Mouse (Mus musculus): Measurements from ENCODE around the gene Tomm6. TPM values are rescaled to one million over a fixed set of nuclear protein-coding genes. Genes with fewer than 3 reads are reported as not detected.

Tomm6 gene
- total RNA-seq, 2 experiments from 2014 or later = 125 TPM

GRCm38 (mm10) chr17:47693671-47694441 is 5.7 kb upstream of the Tomm6 start:
- Histone ChIP-seq H3K4me3 (peak overlapping the region; percentile 89), H3K27ac (peak overlapping the region; percentile 88)
- intact Hi-C loops (cut with DNase I) = loop anchor here (5.0 to 10.0 kb wide), 2 partner anchors 187 to 329 kb away; partner anchors contain the start of genes Ccnd3 and Mrps10
- no peak for TF ChIP-seq CTCF (IDR thresholded peaks at IDR 0.05)
- DNase-seq = peak; percentile 55

DNA sequence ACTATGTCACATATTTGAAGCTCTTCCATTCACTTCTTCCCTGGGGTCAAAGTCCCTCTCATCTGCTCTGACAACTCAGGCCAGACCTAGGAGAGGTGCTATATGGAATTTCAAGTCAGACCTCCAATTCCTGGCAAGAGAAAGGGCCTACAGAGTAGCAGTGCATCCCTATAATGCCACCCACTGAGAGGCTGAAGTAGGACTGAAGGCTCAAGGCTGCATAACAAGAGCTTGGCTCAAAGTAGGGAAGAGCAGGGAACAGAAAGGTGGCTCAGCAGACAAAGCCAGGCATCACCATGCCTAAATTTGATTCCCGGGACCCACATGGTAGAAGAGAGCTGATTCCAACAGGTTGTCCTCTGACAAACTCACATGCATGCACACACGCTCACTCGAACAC is 3.5 kb upstream of the Tomm6 start:
- TF ChIP-seq CTCF (IDR thresholded peaks at IDR 0.05) = no peak
- Histone ChIP-seq H3K4me3 (no peak overlapping the region), H3K27ac (no peak overlapping the region)
- intact Hi-C loops (cut with DNase I) = loop anchor here (5.0 to 10.0 kb wide), 2 partner anchors 184 to 327 kb away; partner anchors contain the start of genes Ccnd3 and Mrps10
- no peak for DNase-seq

DNA sequence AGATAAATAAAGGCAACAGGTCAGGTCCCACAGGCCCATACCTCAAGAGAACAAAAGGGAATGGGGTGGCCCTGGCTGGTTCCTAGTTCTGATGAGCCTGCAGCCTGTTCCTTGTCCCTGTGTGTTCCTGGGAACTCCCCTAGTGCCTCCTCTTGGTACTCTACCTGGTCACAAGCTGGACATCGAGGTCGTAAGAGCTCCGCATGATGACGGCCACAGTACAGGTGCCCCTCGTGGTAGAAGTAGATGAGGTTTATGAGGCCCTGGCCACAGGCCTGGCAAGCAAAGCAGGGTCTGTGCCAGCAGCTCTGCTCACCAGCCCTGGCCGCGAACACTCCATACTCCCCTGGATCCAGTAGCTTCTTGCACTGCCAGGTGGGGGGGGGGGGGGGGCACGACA is 1.7 kb upstream of the Tomm6 start:
- Histone ChIP-seq H3K27ac (peak overlapping the region; percentile 24; the same call in 1 of the 2 replicates), H3K4me3 (no peak overlapping the region)
- peak; percentile 49 for DNase-seq
- intact Hi-C loops (cut with DNase I) = loop anchor here (5.0 to 10.0 kb wide), 2 partner anchors 183 to 325 kb away; partner anchors contain the start of genes Ccnd3 and Mrps10
- no peak for TF ChIP-seq CTCF (IDR thresholded peaks at IDR 0.05)

DNA sequence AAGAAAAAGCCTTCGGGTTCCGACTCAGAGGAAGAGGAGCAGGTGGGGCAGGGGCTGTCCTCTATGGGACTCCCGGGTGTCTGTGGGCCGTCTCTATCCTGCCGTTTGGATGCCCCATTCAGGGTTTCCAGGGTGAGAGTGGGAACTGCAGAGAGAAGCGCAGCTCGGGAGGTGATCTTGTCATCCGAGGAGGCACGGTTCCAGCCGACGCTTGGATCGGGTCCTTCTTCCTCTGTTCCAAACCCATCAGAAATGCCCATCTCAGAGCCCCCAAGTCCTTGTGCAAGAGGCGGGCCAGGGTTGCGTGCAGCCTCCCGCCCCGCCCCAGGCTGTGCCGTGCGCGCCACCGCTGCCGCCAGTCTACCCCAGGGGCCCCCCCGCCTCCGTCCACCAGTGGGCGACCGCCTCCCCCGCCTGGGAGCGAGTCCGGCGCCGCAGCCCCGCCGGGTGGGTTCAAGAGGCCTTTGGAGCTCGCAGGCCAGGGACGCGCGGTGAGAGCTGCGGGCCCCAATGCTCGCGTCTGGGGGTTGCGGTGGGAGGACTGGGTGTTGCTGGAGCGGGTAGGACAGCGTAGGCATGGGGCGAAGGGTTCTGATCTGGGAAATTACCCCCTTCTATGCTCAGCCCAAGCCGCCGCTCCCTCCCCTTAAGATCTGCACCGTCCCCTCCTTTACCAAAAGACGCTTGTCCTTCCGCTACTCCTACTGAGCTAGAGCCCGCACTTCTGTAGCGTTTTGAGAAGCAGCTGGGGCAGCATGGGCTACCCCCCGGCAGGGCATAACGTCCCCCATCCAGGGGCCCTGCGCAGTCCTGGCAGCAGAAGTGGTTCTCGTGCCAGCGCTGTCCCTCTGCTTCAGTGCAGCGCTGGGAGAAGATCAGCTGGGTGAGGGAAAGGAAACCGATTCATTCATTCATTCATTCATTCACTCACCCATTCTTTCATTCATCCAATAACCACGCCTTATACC is 706 bp upstream of the Tomm6 start, which contains the start of gene Frs3:
Gene Frs3, plus strand, starts transcription at position 423 of the 968 bp plus-strand sequence.
- intact Hi-C loops (cut with DNase I) = no loop called here
- Histone ChIP-seq H3K27ac (peak within 1 kb of the TSS; percentile 95), H3K4me3 (peak within 1 kb of the TSS; percentile 92)
- DNase-seq = peak; percentile 80
- no peak for TF ChIP-seq CTCF (IDR thresholded peaks at IDR 0.05)

GRCm38 (mm10) chr17:47687409-47688343 is 510 bp downstream of the Tomm6 start:
- peak overlapping the region; percentile 95 for H3K27ac ChIP-seq
- DNase-seq = peak; percentile 97
- peak overlapping the region; percentile 92 for H3K4me3 ChIP-seq
- TF ChIP-seq CTCF (IDR thresholded peaks at IDR 0.05) = no peak
- intact Hi-C loops (cut with DNase I) = no loop called here

DNA sequence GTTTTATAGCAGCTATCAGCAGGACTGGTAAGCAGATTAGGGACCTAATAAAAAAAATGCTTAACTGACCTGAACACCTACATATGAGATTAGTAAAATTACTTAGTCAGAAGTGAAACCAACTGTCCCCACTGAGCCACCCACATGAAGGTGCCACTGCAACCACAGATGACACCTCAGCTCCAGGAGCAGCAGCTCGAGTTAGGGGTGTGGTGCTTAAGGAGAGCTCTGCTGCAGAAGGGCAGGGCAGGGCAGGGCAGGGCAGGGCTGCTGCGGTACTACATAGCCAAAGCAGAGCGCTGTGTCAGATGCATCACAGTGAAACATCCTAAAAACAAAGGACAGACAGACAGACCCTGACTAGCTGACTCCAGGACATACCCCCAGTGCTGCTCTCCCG is 5.3 kb downstream of the Tomm6 start:
- Histone ChIP-seq H3K4me3 (no peak overlapping the region), H3K27ac (no peak overlapping the region)
- intact Hi-C loops (cut with DNase I) = no loop called here
- DNase-seq = no peak
- TF ChIP-seq CTCF (IDR thresholded peaks at IDR 0.05) = no peak

GRCm38 (mm10) chr17:47678702-47679101 is 9.5 kb downstream of the Tomm6 start:
- no peak overlapping the region for H3K4me3 ChIP-seq
- H3K27ac ChIP-seq = no peak overlapping the region
- intact Hi-C loops (cut with DNase I) = loop anchor here (5.0 kb wide), 1 partner anchor 46 kb away; the partner anchor contains the start of gene Usp49
- no peak for TF ChIP-seq CTCF (IDR thresholded peaks at IDR 0.05)
- no peak for DNase-seq

DNA sequence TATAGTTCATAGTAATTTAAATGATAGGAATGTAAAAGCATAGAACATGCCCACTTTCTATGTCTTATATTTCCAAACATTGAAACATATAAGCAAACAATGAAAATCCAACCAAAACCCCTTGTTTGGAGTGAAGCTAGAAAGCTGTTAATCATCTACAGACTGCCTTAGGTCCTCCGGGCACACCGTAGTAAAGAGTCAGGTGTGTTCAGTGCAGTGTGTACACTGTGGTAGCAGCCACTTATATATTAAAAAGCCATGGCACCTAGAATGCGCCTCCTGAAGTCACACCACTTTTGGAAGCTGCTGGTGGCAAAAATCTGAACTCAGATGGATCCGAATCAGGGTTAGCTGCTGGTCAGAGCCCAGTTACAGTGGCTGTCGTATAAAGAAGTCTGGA is 9.9 kb downstream of the Tomm6 start:
- no peak overlapping the region for H3K27ac ChIP-seq
- DNase-seq = no peak
- intact Hi-C loops (cut with DNase I) = loop anchor here (5.0 kb wide), 1 partner anchor 46 kb away; the partner anchor contains the start of gene Usp49
- no peak overlapping the region for H3K4me3 ChIP-seq
- TF ChIP-seq CTCF (IDR thresholded peaks at IDR 0.05) = no peak

DNA sequence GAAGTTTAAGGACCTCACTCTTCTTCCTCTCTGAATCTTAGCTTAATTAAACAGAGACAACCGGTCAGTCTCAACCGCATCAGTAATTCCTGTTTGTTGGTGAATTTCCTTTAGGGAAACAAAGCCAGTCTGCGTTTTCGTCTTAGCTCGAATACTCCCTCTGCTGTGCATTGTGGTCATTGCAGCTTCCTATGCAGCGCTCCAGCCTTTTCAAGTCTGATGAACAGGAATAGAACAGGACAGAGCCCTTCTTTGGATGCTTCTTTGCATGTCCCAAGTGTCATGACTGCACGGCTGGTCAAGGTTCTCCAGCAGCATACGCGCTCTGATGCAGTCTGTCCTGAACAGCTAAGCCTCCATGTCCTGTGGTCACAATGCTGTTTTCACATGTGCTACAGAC is 11.6 kb downstream of the Tomm6 start:
- peak; percentile 96 for TF ChIP-seq CTCF (IDR thresholded peaks at IDR 0.05)
- no peak overlapping the region for H3K27ac ChIP-seq
- DNase-seq = peak; percentile 69
- intact Hi-C loops (cut with DNase I) = loop anchor here (2.0 to 5.0 kb wide), 3 partner anchors 30 to 62 kb away; partner anchors contain the start of gene Usp49
- no peak overlapping the region for H3K4me3 ChIP-seq

DNA sequence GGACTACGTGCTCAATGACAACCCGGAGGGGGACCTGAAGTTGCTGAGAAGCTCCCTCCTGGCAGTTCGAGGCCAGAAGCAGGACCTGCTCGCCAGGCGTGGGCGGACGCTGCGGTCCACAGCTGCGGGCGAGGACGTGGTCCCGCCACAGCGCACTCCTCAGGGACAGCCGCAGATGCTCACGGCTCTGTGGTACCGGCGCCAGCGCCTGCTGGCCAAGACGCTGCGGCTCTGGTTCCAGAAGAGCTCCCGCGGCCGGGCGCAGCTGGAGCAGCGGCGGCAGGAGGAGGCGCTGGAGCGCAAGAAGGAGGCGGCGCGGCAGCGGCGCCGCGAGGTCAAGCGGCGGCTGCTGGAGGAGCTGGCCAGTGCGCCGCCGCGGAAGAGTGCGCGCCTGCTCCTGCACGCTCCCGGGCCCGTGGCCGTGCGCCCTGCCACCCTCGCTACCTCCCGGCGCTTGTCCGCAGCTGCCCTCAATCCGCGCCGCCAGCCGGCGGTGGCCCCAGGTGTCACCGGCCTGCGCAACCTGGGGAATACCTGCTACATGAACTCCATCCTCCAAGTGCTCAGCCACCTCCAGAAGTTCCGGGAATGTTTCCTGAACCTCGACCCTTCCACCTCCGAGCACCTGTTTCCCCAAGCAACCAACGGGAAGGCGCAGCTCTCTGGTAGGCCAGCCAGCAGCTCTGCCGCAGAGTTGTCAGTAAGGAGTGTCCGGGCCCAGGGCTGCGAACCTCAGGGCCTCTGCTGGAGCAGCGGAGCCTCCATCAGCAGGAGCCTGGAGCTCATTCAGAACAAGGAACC is 15.7 kb downstream of the Tomm6 start:
- H3K27ac ChIP-seq = peak overlapping the region; percentile 86
- peak overlapping the region; percentile 74 for H3K4me3 ChIP-seq
- intact Hi-C loops (cut with DNase I) = no loop called here
- peak; percentile 89 for DNase-seq
- TF ChIP-seq CTCF (IDR thresholded peaks at IDR 0.05) = peak; percentile 47

DNA sequence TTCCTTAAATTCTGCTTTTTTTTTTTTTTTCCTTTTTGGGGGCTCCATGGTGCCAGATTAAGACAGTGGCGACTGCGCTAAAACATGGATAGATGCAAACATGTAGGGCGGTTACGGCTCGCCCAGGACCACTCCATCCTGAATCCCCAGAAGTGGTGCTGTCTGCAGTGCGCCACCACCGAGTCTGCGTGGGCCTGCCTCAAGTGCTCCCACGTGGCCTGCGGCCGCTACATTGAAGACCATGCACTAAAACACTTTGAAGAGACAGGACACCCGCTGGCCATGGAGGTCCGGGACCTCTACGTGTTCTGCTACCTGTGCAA is 16.2 kb downstream of the Tomm6 start:
- Histone ChIP-seq H3K27ac (peak overlapping the region; percentile 86), H3K4me3 (peak overlapping the region; percentile 74)
- no peak for DNase-seq
- intact Hi-C loops (cut with DNase I) = no loop called here
- no peak for TF ChIP-seq CTCF (IDR thresholded peaks at IDR 0.05)

Data from gastrocnemius, adult 2 months (tissue).